Mouse (Mus musculus): Measurements from ENCODE around the gene Gnai2.
A peak's percentile ranks its signal among the peaks of the same experiment; 100 is the strongest.

Gnai2 gene

GRCm38 (mm10) chr9:107629901-107630425 lies 5.2 kb downstream of the Gnai2 start:
- DNase-seq = peak; percentile 30 to 35

GRCm38 (mm10) chr9:107629411-107629730 lies 5.8 kb downstream of the Gnai2 start:
- no peak for DNase-seq

- peak; percentile 83 to 88 for DNase-seq
Measured at GRCm38 (mm10) chr9:107628721-107629410, 6.3 kb downstream of the Gnai2 start.

DNA sequence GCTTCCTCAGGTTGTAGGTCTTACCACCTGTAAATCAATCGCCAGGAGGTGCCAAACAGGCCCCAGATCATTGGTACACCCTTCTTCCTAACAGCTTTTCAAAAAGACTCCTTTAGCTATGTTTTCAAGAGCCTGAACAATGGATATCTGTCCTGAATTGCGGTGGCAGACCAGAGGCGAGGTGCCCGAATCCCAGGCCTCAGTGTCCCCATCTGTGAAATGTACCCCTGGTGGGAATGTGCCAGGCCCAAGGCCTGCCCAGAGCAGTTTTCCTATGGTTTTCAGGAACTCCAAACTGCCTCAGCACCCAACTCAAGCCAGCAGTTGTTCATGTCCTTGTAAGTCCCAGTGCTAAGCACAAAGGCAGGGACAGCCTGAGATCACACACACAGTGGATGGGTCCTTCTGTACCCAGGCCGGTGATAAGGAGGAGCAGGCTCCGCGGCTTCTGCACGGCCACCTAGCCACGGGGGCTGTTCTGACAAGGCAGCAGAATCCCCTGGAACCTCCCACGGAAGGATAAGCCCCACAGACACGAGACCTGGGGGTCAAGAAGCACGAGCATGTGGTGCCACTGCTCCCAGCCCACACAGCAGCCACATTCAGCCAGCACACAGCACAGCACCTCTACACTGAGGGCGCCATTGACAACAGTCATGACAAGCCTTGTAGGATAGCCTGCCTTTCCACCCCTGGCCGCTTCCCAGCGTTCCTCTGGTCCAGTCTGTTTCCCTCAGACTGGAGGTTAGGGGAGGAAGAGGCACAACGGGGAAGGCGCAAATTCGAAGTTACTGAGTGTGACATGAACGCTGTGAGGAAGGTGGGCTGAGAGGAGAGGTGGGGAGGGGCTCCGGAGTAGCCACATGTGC lies 7.5 kb downstream of the Gnai2 start:
- DNase-seq = no peak

DNA sequence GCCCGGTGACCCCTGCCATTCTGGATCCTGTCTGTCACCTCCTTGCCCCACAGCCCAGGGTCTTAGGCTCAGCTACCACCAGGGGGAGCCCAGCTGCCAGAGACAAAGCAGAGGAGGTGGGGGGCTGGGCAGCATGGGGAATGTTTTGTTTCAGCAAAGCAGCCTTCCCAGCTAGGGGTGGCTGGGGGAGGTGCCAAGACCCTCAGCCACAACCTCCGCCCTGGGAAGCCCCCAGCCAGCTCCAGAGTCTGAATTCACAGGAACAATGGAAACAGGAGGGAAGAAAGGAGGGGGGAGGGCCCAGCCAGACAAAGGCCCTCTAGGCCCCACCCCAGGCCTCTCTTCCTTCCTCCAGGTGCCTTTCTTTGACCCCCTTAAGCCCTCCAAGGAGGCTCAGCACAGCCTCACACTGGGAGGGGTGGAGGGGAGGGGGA lies 8.3 kb downstream of the Gnai2 start:
- peak; percentile 90 to 92 for DNase-seq

- no peak for DNase-seq
Measured at GRCm38 (mm10) chr9:107626158-107626843, 8.9 kb downstream of the Gnai2 start.

DNA sequence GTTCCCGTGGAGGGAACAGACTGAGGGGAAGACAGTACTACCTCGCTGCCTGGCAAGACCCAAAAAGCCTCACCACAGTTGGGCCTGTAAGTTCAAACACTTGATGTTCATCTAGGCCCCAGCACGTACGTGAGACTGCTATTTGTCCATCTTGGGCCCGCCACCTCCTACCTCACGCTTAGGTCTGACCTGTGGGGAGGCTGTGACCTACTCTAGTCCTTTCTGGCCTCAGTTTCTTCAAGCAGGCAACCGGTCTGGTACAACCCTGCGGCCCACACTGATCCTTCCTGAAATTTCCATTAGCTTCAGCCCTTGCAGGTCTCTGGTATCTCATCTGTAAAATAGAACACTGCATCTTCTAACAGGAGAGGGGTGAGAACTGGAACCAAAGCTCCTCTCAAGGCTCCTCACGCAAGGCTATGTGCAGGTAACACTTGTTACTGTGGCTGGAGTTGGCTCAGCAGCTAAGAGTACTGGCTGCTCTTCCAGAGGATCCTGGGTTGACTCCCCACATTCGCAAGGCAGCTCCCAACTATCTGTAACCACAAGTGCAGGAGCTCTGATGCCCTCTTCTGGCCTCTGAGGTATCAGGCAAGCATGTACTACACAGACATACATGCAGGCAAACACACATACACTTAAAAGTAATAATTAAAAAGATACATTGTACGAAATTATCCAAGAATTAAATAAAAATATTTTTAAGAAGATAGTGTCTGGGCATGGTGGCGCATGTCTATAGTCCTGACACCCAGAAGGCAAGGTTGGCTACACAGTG lies 9.6 kb downstream of the Gnai2 start:
- DNase-seq = no peak

DNA sequence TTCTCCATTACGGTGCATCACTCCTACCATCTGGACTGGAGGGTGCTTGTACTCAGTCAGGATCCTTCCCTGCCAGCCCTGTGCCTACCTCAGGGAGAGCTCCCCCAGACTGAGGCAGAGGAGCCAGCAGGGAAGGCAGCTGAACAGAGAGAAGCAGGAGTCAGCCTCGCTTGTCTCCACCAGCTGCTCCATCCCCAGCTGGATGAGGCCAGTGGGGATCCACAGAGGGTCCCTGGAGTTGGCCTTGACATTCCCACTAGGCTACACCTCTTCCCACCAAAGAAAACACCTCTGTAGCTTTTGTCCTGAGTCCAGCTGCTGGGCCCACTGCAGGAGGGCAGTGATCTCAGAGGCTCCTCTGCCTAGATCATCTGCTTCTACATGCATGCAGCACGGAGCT lies 10.2 kb downstream of the Gnai2 start:
- no peak for DNase-seq

- peak; percentile 46 to 52 for DNase-seq
Measured at GRCm38 (mm10) chr9:107624539-107624938, 10.6 kb downstream of the Gnai2 start.

DNA sequence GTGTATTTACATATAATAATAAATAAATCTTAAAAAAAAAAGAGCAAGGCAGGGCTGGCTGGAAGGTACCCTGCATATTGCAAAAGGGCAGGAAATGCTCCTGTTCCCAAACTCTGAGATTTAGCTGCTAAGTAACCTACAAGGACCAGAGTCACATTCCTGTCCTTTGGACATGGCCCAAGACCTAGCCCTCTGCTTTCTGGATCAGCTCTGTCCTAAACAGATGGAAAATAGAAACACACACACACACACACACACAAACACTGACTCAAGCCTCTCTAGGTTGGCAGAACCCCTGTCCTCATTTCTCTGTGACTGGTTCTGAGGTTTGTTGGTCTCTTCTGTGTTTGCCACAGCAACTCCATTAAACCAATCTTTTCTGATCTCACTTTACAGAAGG lies 14.2 kb downstream of the Gnai2 start:
- DNase-seq = no peak

DNA sequence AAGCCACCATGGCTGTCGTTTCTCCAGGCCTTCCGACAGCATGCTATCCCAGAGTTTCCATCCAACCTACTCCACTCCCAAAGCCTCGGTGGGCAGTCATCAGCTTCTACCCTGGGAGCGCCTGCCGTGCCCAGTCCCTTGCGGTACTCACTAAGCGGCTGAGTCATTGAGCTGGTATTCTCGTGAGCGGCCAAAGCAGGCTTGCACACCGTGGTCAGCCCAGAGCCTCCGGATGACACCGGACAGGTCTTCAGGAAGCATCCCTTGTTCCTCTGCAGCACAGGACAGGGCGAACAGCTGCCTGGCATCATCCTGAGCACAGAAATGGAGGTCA lies 15.7 kb downstream of the Gnai2 start:
- no peak for DNase-seq

DNA sequence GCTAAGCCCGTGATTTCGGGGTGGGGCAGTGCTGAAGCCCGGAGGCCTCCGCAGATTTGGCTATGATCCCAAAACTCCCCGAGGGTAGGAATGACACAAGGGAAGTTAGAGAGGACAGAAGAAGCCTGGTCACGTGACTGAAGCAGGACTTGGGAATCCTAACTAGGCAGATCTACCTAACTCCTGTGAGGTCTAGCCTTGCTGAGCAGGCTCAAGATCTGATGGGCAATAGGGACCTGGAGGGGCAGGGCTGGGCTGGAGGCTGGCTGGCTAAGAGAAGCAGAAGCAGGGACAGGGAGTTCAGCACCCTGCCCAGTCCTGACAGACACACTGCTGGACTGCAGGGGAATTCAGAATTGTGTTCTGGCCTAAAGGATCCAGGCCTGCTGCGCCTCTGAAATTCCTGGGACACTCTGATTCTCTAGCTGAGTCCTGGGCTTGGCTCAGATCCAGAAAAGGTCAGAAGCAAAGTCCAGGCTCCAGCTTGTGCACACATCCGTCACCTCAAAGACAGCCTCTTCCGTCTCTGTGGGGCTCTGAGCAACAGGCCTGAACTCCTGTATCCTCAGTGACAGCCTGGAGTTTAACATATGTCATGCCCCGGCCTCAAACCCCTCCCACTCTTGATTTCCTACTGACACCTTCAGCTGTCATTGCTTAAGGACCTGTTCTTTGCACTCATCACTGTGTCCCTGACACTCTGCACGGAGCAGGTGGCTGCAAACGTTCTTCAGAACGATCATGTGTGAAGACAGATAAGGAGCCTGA lies 16.2 kb downstream of the Gnai2 start:
- no peak for DNase-seq

DNA sequence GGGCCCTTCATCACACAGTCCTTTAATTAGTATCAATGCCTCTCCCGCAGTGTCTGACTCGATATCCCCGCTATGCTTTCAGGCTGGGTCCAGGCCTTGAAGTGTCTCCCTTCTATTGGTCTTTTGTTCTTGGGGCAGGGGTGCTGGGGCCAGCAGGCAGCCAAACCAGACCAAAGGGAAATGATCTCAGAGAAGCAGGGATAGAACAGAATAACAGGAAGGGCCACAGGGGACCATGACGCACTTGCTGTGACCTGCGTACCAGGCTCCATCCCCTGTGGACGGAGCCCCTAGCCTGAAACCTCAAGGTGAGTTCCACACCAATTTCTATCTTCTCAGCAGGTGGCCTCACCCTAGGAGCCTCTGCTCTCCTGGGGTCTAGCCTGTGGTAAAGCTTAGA lies 17.1 kb downstream of the Gnai2 start:
- no peak for DNase-seq

GRCm38 (mm10) chr9:107617461-107617860 lies 17.7 kb downstream of the Gnai2 start:
- peak in 1 of 2 experiments; percentile 21 for DNase-seq

- no peak for DNase-seq
Measured at GRCm38 (mm10) chr9:107615035-107615434, 20.1 kb downstream of the Gnai2 start.

GRCm38 (mm10) chr9:107612945-107613569 lies 22.1 kb downstream of the Gnai2 start:
- no peak for DNase-seq

DNA sequence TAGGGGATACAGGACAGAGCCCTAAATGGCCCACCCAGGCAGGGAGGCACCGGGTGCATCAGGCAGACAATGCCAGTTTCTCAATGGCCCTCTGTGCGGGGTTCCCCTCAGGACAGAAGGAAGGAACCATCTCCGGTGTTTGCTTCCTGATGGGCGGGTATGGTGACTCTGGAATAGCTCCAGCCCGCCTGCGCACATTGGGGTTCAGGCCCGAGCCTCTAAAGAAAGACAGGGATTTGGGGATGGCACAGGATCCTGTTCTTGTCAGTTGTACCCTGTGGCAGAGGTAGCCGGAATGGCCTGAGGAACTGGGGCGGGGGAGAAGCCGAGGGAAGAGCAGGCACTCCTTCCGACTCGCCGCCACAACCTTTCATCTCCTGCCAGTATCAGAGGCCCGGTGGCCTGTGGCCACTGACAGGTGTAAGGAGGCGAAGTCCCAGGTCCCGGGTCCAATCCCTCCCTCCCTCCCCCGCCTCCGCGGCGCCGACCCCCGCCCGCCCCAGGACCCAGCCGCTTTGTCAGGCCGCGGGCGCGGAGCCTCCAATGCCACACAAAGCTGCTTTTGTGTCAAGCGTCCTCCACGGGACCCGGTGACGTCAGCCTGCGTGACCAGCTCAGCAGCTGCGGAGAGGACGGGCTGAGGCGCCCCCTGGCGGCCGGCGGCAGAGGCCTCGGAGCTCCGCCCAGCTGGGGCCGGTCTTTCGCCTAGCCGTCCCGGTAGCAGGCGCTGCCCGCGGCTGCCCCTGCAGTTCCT lies 22.8 kb downstream of the Gnai2 start:
- DNase-seq = peak; percentile 99

GRCm38 (mm10) chr9:107611456-107612190 lies 23.5 kb downstream of the Gnai2 start:
- no peak for DNase-seq

- DNase-seq = no peak
Measured at GRCm38 (mm10) chr9:107609433-107609830, 25.7 kb downstream of the Gnai2 start.

Measured in B cell, adult 2 months (primary cell).